Mouse (Mus musculus): ENCODE data around the gene Mettl3. TPM values are rescaled to one million over a fixed set of nuclear protein-coding genes. Genes with fewer than 3 reads are reported as not detected.
"Not testable (repeated sequence)": the region's sequence is repeated elsewhere in the genome, so short reads cannot be mapped to it uniquely, and the experiment has no call there.

Mettl3 gene
- polyA plus RNA-seq, 2 experiments = 15.3 to 18.2 TPM

- H3K4me1 ChIP-seq (replicated peaks; ENCODE audit: control insufficient read depth in 2 of 2, insufficient read depth in 2 of 2, low read length in 1 of 2) = peaks cover 0 to 5% of the 10 kb centered on the region in 2 experiments; a peak in 1 of 4 replicates
- no peak overlapping the region for H3K4me2 ChIP-seq (ENCODE audit: low read depth)
- H3K9me3 ChIP-seq (ENCODE audit: control insufficient read depth, low read length) = no peaks in the 10 kb centered on the region
- 59% methylated on average over 26 of the region's 26 CpGs for WGBS (ENCODE audit: insufficient replicate concordance)
- H3K36me3 ChIP-seq (replicated peaks; ENCODE audit: control insufficient read depth, insufficient read depth, low read depth) = no peaks in the 10 kb centered on the region
- no peak for TF ChIP-seq EP300 (IDR thresholded peaks at IDR 0.05; ENCODE audit: low read depth)
- 0 out of 2 replicates have a peak, but pooled peaks have one; percentile 8 for TF ChIP-seq CTCF (IDR thresholded peaks at IDR 0.05; ENCODE audit: low read depth)
- ATAC-seq (ENCODE audit: insufficient read depth) (no peak), DNase-seq (ENCODE audit: low read depth in 3 of 3, low spot score in 3 of 3) (no peak)
- no peak overlapping the region for H3K4me3 ChIP-seq (ENCODE audit: insufficient read depth in 1 of 2, low read depth in 2 of 2, low read length in 2 of 2)
- no peak overlapping the region for H3K27ac ChIP-seq
- H3K27me3 ChIP-seq (ENCODE audit: control insufficient read depth, insufficient read depth, low read length) = peaks cover 33% of the 10 kb centered on the region
- H3K9ac ChIP-seq (replicated peaks) = no peak overlapping the region
Observed at GRCm38 (mm10) chr14:52313931-52314807, 9.2 kb upstream of the Mettl3 start.

- H3K9ac ChIP-seq (replicated peaks) = no peak overlapping the region
- H3K4me2 ChIP-seq (ENCODE audit: low read depth) = no peak overlapping the region
- H3K4me3 ChIP-seq (ENCODE audit: insufficient read depth in 1 of 2, low read depth in 2 of 2, low read length in 2 of 2) = no peak overlapping the region
- H3K9me3 ChIP-seq (ENCODE audit: control insufficient read depth, low read length) = no peaks in the 10 kb centered on the region
- ATAC-seq (ENCODE audit: insufficient read depth) = no peak
- H3K27ac ChIP-seq = no peak overlapping the region
- no peak for TF ChIP-seq CTCF (IDR thresholded peaks at IDR 0.05; ENCODE audit: low read depth)
- no peak for TF ChIP-seq EP300 (IDR thresholded peaks at IDR 0.05; ENCODE audit: low read depth)
- peaks cover 20% of the 10 kb centered on the region for H3K27me3 ChIP-seq (ENCODE audit: control insufficient read depth, insufficient read depth, low read length)
- H3K4me1 ChIP-seq (replicated peaks; ENCODE audit: control insufficient read depth in 2 of 2, insufficient read depth in 2 of 2, low read length in 1 of 2) = peaks cover 12 to 15% of the 10 kb centered on the region in 2 experiments
- WGBS (ENCODE audit: insufficient replicate concordance) = 55% methylated on average over 2 of the region's 2 CpGs
- DNase-seq (ENCODE audit: low read depth in 3 of 3, low spot score in 3 of 3) = no peak
- H3K36me3 ChIP-seq (replicated peaks; ENCODE audit: control insufficient read depth, insufficient read depth, low read depth) = no peaks in the 10 kb centered on the region
Observed at GRCm38 (mm10) chr14:52310906-52311305, 6.0 kb upstream of the Mettl3 start.

GRCm38 (mm10) chr14:52310343-52310742, 5.4 kb upstream of the Mettl3 start:
- not testable (repeated sequence) for ATAC-seq (ENCODE audit: insufficient read depth); H3K9ac ChIP-seq (replicated peaks); H3K27ac ChIP-seq; H3K4me3 ChIP-seq (ENCODE audit: insufficient read depth in 1 of 2, low read depth in 2 of 2, low read length in 2 of 2); DNase-seq (ENCODE audit: low read depth in 3 of 3, low spot score in 3 of 3); H3K9me3 ChIP-seq (ENCODE audit: control insufficient read depth, low read length); H3K36me3 ChIP-seq (replicated peaks; ENCODE audit: control insufficient read depth, insufficient read depth, low read depth); H3K4me2 ChIP-seq (ENCODE audit: low read depth)
- 89% methylated on average over 5 of the region's 6 CpGs for WGBS (ENCODE audit: insufficient replicate concordance)
- Histone ChIP-seq H3K27me3 (ENCODE audit: control insufficient read depth, insufficient read depth, low read length) (peaks cover 14% of the 10 kb centered on the region), H3K4me1 (replicated peaks; ENCODE audit: control insufficient read depth in 2 of 2, insufficient read depth in 2 of 2, low read length in 1 of 2) (peaks cover 16 to 19% of the 10 kb centered on the region in 2 experiments)
- TF ChIP-seq CTCF (IDR thresholded peaks at IDR 0.05; ENCODE audit: low read depth) = peak; percentile 36; the same call in 1 of the 2 replicates

GRCm38 (mm10) chr14:52306100-52306499, 1.2 kb upstream of the Mettl3 start:
- Histone ChIP-seq H3K9me3 (ENCODE audit: control insufficient read depth, low read length) (no peaks in the 10 kb centered on the region), H3K9ac (replicated peaks) (peak overlapping the region; percentile 27; the same call in 1 of the 2 replicates), H3K27ac (peak overlapping the region; percentile 79), H3K27me3 (ENCODE audit: control insufficient read depth, insufficient read depth, low read length) (no peaks in the 10 kb centered on the region), H3K4me3 (ENCODE audit: insufficient read depth in 1 of 2, low read depth in 2 of 2, low read length in 2 of 2) (peak overlapping the region; percentile 35 to 40; a peak in 2 of 4 replicates), H3K36me3 (replicated peaks; ENCODE audit: control insufficient read depth, insufficient read depth, low read depth) (no peaks in the 10 kb centered on the region), H3K4me1 (replicated peaks; ENCODE audit: control insufficient read depth in 2 of 2, insufficient read depth in 2 of 2, low read length in 1 of 2) (peaks cover 16 to 24% of the 10 kb centered on the region in 2 experiments), H3K4me2 (ENCODE audit: low read depth) (peak overlapping the region; percentile 85)
- peak; percentile 33; the same call in 1 of the 2 replicates for ATAC-seq (ENCODE audit: insufficient read depth)
- TF ChIP-seq CTCF (IDR thresholded peaks at IDR 0.05; ENCODE audit: low read depth) (no peak), EP300 (IDR thresholded peaks at IDR 0.05; ENCODE audit: low read depth) (peak; percentile 71)
- DNase-seq (ENCODE audit: low read depth in 3 of 3, low spot score in 3 of 3) = peak; percentile 58 to 61 (median 61)
- 52% methylated on average over 2 of the region's 2 CpGs for WGBS (ENCODE audit: insufficient replicate concordance)

GRCm38 (mm10) chr14:52303517-52303916, 1.4 kb downstream of the Mettl3 start:
- not testable (repeated sequence) for H3K9ac ChIP-seq (replicated peaks); H3K27me3 ChIP-seq (ENCODE audit: control insufficient read depth, insufficient read depth, low read length); H3K4me3 ChIP-seq (ENCODE audit: insufficient read depth in 1 of 2, low read depth in 2 of 2, low read length in 2 of 2); ATAC-seq (ENCODE audit: insufficient read depth); DNase-seq (ENCODE audit: low read depth in 3 of 3, low spot score in 3 of 3); H3K27ac ChIP-seq; H3K9me3 ChIP-seq (ENCODE audit: control insufficient read depth, low read length)
- Histone ChIP-seq H3K36me3 (replicated peaks; ENCODE audit: control insufficient read depth, insufficient read depth, low read depth) (peaks cover 14% of the 10 kb centered on the region), H3K4me2 (ENCODE audit: low read depth) (peak overlapping the region; percentile 85), H3K4me1 (replicated peaks; ENCODE audit: control insufficient read depth in 2 of 2, insufficient read depth in 2 of 2, low read length in 1 of 2) (peaks cover 16 to 19% of the 10 kb centered on the region in 2 experiments)
- 79% methylated on average over 3 of the region's 3 CpGs for WGBS (ENCODE audit: insufficient replicate concordance)
